Mouse (Mus musculus): Measurements from ENCODE around the gene Wdr6.

Gene Wdr6

DNA sequence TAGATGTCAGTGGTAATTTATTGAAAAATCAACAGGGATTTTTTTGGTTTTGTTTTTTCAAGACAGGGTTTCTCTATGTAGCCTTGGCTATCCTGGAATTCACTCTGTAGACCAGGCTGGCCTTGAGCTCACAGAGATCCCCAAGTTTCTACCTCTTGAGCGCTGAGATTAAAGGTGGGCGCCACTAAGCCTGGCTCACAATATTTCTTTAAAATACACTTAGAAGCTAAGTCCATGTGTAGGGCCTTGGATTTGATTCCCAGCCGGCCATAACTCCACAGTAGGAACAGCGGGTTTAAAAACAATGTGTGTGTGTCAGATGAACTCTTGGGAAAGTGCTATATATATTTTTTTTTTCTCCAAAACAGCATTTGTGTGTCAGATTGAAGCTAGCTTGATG, 55.2 kb downstream of the Wdr6 start:
- DNase-seq, result no peak

Measured in lung, postnatal 36 days (tissue).